Mouse (Mus musculus) heart, embryonic 16.5 days (tissue): ENCODE data around the gene Preb. TPM values are rescaled to one million over a fixed set of nuclear protein-coding genes. Genes with fewer than 3 reads are reported as not detected.

Source experiments
- ATAC-seq: fragments of 200-750 bp; cut with Nextera tagmentation; replicated peaks from 2 replicates; pipeline ENCODE4 v1.8.0; 2017; ENCODE audit warnings: moderate number of reproducible peaks; ENCODE audit not compliant: insufficient read depth, low FRiP score; ENCODE audit errors: extremely low read depth
- H3K27ac ChIP-seq: fragments of 300-500 bp; sonication (generic); 2 replicates; pipeline ENCODE4 v1.5.1; 2014; ENCODE audit warnings: mild to moderate bottlenecking, low read length, control low read depth, moderate library complexity
- H3K27me3 ChIP-seq: fragments of 300-500 bp; sonication (generic); 2 replicates; pipeline ENCODE4 v1.6.1; 2014; ENCODE audit warnings: low read length, mixed read lengths; ENCODE audit not compliant: control insufficient read depth, insufficient read depth
- H3K36me3 ChIP-seq: fragments of 300-500 bp; sonication (generic); 2 replicates; pipeline ENCODE4 v1.6.1; 2014; ENCODE audit not compliant: control insufficient read depth, insufficient read depth
- H3K4me1 ChIP-seq: fragments of 300-500 bp; sonication (generic); 2 replicates; pipeline ENCODE4 v1.6.1; 2014; ENCODE audit warnings: low read length, mixed read lengths; ENCODE audit not compliant: control insufficient read depth, insufficient read depth
- H3K4me2 ChIP-seq: fragments of 300-500 bp; sonication (generic); 2 replicates; pipeline ENCODE4 v1.6.1; 2014; ENCODE audit warnings: low read depth, mild to moderate bottlenecking, control low read depth, low read length
- H3K4me3 ChIP-seq: fragments of 300-500 bp; sonication (generic); 2 replicates; pipeline ENCODE4 v1.5.1; 2014; ENCODE audit warnings: mild to moderate bottlenecking, control low read depth, low read length
- H3K9ac ChIP-seq: fragments of 300-500 bp; sonication (generic); 2 replicates; pipeline ENCODE4 v1.6.1; 2014; ENCODE audit warnings: low read length, control low read depth
- H3K9me3 ChIP-seq: fragments of 300-500 bp; sonication (generic); replicated peaks from 2 replicates; pipeline ENCODE4 v1.6.1; 2016; ENCODE audit warnings: low read length; ENCODE audit not compliant: control insufficient read depth
- WGBS: fragments of 180-500 bp; shearing (Covaris S2); extraction: QIAGEN DNeasy Blood & Tissue Kit; methylation state at CpG from one replicate; pipeline ENCODE4 v1.1.7; 2014; 5-methylcytosine and 5-hydroxymethylcytosine counted together
- polyA plus RNA-seq: library from polyadenylated mRNA; unstranded; fragments of >200 nt; fragmentation: Nextera tagmentation; extraction: Ambion mirVana; gene quantifications from 2 replicates; pipeline ENCODE4 v1.2.1, GENCODE M21; 2015

The Preb gene
- polyA plus RNA-seq, 1 experiment from 2014 or later, result 95.9 TPM

DNA sequence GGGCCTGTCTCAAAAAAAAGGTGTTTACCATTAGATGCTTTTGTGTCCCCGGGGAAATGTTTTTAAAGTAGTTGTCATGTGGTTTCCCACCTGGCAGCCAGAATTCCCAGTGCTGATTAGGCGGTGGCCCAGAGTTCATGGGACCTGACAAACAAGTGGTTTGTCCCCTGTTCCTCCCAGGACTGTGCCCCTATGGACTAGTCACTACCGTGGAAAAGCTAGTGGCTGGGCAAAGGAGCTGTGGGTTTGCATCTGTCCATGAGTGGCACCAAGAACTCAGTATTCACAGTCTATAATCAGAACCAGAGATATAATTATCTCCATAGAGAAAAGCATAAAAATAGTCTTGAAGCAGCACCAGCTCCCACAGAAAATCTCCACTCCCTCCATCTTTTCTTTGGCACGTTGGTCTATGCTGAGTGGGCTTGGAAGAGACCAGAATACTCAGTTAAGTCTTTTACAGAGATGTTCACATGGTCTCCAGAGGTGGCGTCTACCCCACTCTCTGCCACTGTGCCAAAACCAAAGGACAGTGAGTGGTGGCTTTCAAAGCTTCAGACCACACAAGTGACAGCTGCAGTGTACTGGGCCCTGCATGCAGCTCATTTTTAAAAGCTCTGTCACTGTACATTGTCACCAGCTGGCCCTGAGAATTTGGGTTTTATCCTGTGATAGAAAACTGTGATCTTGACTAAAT, 33.0 kb upstream of the Preb start:
- no peak overlapping the region for H3K27ac ChIP-seq
- H3K27me3 ChIP-seq, result no peaks in the 10 kb centered on the region
- no peak for ATAC-seq
- no peaks in the 10 kb centered on the region for H3K36me3 ChIP-seq
- H3K4me3 ChIP-seq, result no peak overlapping the region
- no peaks in the 10 kb centered on the region for H3K9me3 ChIP-seq
- no peak overlapping the region for H3K9ac ChIP-seq
- WGBS, result 64% methylated on average over 5 of the region's 5 CpGs
- H3K4me2 ChIP-seq, result no peak overlapping the region
- H3K4me1 ChIP-seq, result peaks cover 8% of the 10 kb centered on the region

GRCm38 (mm10) chr5:30982357-30982756, 22.2 kb upstream of the Preb start:
- Histone ChIP-seq H3K27me3 (no peaks in the 10 kb centered on the region), H3K9me3 (no peaks in the 10 kb centered on the region), H3K4me2 (no peak overlapping the region), H3K4me3 (no peak overlapping the region), H3K9ac (no peak overlapping the region), H3K36me3 (no peaks in the 10 kb centered on the region), H3K4me1 (no peaks in the 10 kb centered on the region), H3K27ac (no peak overlapping the region)
- 16% methylated on average over 2 of the region's 2 CpGs for WGBS
- ATAC-seq, result no peak

DNA sequence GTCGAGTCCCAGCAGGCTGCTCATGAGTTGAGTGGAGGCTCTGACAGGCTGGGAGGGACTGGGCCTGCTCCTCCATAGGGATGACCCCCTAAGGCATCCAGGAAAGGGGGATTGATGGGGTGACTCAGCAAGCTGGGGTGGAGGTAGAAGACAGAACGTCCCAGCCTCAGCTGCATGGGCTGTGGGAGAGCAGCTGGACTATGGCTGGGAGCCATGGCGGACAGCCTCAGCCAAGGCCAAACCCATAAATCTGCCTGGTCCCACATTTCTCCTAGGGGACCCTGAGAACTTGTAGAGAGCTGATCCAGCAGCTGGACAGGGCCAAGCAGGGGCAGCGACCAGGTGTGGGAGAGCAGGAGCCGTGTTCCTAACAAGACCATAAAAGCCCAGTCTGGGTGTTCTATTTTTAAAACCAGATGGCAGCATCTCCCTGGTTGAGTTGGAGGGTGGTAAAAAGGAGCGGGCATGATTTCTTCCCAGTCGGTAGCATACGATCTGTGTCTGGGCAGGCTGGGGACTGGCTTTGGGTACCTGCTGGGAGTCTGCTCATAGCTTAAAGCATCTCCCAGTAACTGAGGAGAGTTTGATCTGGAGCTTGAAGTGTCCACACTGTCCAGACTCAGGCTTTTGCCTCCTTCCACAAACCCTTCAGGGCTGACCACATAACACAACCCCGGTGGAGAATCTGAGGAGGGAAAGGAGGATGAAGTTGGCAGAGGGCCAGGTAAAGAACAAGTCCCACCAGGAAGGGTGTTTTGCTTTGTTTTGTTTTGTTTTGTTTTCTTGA, 14.9 kb upstream of the Preb start:
- Histone ChIP-seq H3K9me3 (no peaks in the 10 kb centered on the region), H3K36me3 (no peaks in the 10 kb centered on the region), H3K27me3 (no peaks in the 10 kb centered on the region), H3K4me1 (peaks cover 4% of the 10 kb centered on the region; the same call in 1 of the 2 replicates), H3K27ac (no peak overlapping the region), H3K4me3 (no peak overlapping the region), H3K9ac (no peak overlapping the region), H3K4me2 (no peak overlapping the region)
- 59% methylated on average over 9 of the region's 9 CpGs for WGBS
- ATAC-seq, result no peak; the same call in 1 of the 2 replicates

GRCm38 (mm10) chr5:30969440-30969839, 9.3 kb upstream of the Preb start:
- Histone ChIP-seq H3K27ac (no peak overlapping the region), H3K9me3 (no peaks in the 10 kb centered on the region), H3K36me3 (no peaks in the 10 kb centered on the region), H3K4me1 (no peaks in the 10 kb centered on the region), H3K4me3 (no peak overlapping the region), H3K9ac (no peak overlapping the region), H3K27me3 (no peaks in the 10 kb centered on the region), H3K4me2 (no peak overlapping the region)
- ATAC-seq, result no peak
- WGBS, result 62% methylated on average over 2 of the region's 2 CpGs

DNA sequence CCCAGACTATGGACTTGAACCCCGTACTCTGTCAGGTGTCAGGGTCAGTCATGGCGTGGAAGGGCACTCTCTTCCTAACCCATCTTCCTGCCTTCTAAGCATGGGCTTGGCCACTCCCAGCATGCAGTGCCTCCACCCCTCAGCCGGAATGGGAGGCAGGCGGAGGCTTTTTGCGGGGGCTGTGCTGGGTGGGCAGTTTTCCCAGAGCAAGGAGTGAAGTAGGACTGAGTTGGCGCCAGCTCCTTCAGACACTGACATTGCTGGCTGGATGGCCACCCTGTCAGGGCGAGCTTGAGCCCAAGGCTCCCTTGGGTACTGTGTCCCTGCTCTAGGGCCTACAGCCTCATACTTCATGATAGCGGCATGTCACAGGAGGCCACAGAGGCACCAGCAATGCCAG, 8.3 kb upstream of the Preb start, which contains the start of gene Tcf23:
Gene Tcf23, plus strand, starts transcription at position 247 of the 400 bp plus-strand sequence.
- Histone ChIP-seq H3K9me3 (0 out of 2 replicates have a peak, but pooled peaks cover 3% of the 10 kb centered on the region), H3K27ac (no peak within 1 kb of the TSS), H3K27me3 (no peaks in the 10 kb centered on the region), H3K4me1 (no peaks in the 10 kb centered on the region), H3K4me2 (no peak within 1 kb of the TSS), H3K9ac (no peak within 1 kb of the TSS), H3K36me3 (no peaks in the 10 kb centered on the region), H3K4me3 (no peak within 1 kb of the TSS)
- ATAC-seq, result no peak
- 54% methylated on average over 8 of the region's 8 CpGs for WGBS

GRCm38 (mm10) chr5:30966189-30966588, 6.0 kb upstream of the Preb start:
- Histone ChIP-seq H3K4me3 (no peak overlapping the region), H3K9ac (no peak overlapping the region), H3K36me3 (no peaks in the 10 kb centered on the region), H3K4me1 (no peaks in the 10 kb centered on the region), H3K27ac (no peak overlapping the region), H3K4me2 (no peak overlapping the region), H3K27me3 (no peaks in the 10 kb centered on the region), H3K9me3 (0 out of 2 replicates have a peak, but pooled peaks cover 3% of the 10 kb centered on the region)
- no peak for ATAC-seq
- WGBS, result 77% methylated on average over 4 of the region's 4 CpGs

- H3K27ac ChIP-seq, result no peak overlapping the region
- H3K36me3 ChIP-seq, result no peaks in the 10 kb centered on the region
- H3K4me3 ChIP-seq, result no peak overlapping the region
- no peaks in the 10 kb centered on the region for H3K27me3 ChIP-seq
- H3K9ac ChIP-seq, result no peak overlapping the region
- H3K4me1 ChIP-seq, result peaks cover 5% of the 10 kb centered on the region
- H3K4me2 ChIP-seq, result no peak overlapping the region
- WGBS, result 77% methylated on average over 3 of the region's 3 CpGs
- H3K9me3 ChIP-seq, result 0 out of 2 replicates have a peak, but pooled peaks cover 3% of the 10 kb centered on the region
- no peak for ATAC-seq
These were observed 3.8 kb upstream of the Preb start for GRCm38 (mm10) chr5:30963916-30964315.

GRCm38 (mm10) chr5:30961545-30962505, 1.7 kb upstream of the Preb start:
- H3K36me3 ChIP-seq, result peaks cover 6% of the 10 kb centered on the region; the same call in 1 of the 2 replicates
- H3K27me3 ChIP-seq, result no peaks in the 10 kb centered on the region
- H3K9me3 ChIP-seq, result 0 out of 2 replicates have a peak, but pooled peaks cover 3% of the 10 kb centered on the region
- no peak overlapping the region for H3K9ac ChIP-seq
- H3K4me2 ChIP-seq, result no peak overlapping the region
- H3K4me1 ChIP-seq, result peaks cover 19% of the 10 kb centered on the region
- 42% methylated on average over 10 of the region's 10 CpGs for WGBS
- ATAC-seq, result no peak
- H3K27ac ChIP-seq, result peak overlapping the region; percentile 55
- H3K4me3 ChIP-seq, result no peak overlapping the region
